Mouse (Mus musculus) heart, embryonic 10.5 days (tissue): ENCODE measurements at regions not wholly inside any gene's neighbourhood (a gene's known extent, or its start where the extent isn't known, plus 50 kb on each side); places are given as distances from the start of the nearest gene placed in this dataset.

Source experiments
- DNase-seq: peaks from one replicate; pipeline ENCODE4 v3.0.0-alpha.2; 2017; ENCODE audit warnings: low spot score
- H3K27ac ChIP-seq: fragments of 300-500 bp; sonication (generic); 2 replicates; pipeline ENCODE4 v1.5.1; 2016; ENCODE audit warnings: mild to moderate bottlenecking
- H3K27me3 ChIP-seq: fragments of 300-500 bp; sonication (generic); 2 replicates; pipeline ENCODE4 v1.6.1; 2016; ENCODE audit warnings: mild to moderate bottlenecking; ENCODE audit not compliant: poor library complexity, insufficient read depth, severe bottlenecking
- H3K36me3 ChIP-seq: fragments of 300-500 bp; sonication (generic); 2 replicates; pipeline ENCODE4 v1.6.1; 2016; ENCODE audit warnings: mild to moderate bottlenecking, moderate library complexity
- H3K4me1 ChIP-seq: fragments of 300-500 bp; sonication (generic); 2 replicates; pipeline ENCODE4 v1.6.1; 2016; ENCODE audit warnings: mild to moderate bottlenecking
- H3K4me3 ChIP-seq: fragments of 300-500 bp; sonication (generic); 2 replicates; pipeline ENCODE4 v1.5.1; 2016; ENCODE audit warnings: mild to moderate bottlenecking, moderate library complexity
- H3K9me3 ChIP-seq: fragments of 300-500 bp; sonication (generic); 2 replicates; pipeline ENCODE4 v1.6.1; 2016; ENCODE audit warnings: mild to moderate bottlenecking, moderate library complexity
- WGBS: fragments of 180-500 bp; shearing (Covaris S2); methylation state at CpG from one replicate; pipeline ENCODE4 v1.1.7; 2016; 5-methylcytosine and 5-hydroxymethylcytosine counted together

DNA sequence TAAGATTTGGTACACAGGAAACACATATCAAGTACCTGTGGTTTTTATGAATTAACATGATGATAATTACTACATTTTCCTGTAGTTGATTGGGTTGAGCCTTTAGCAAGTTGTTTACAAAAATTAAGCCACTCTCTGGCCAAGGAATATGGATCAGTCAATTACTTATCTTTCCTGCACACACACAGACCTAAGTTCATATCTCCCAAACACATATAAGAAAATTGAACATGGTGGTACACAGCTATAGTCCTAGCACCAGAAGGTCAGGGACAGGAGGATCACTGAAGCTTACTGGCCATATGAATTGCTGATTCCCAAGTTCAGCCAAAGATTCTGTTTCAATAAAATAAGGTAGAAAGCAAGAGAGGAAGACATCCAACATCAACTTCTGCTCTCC lies 183.7 kb downstream of the Dad1 start:
- H3K36me3 ChIP-seq = no peaks in the 10 kb centered on the region
- H3K4me3 ChIP-seq = no peak overlapping the region
- H3K4me1 ChIP-seq = peaks cover 24% of the 10 kb centered on the region
- no peak for DNase-seq
- H3K27ac ChIP-seq = no peak overlapping the region
- no peaks in the 10 kb centered on the region for H3K9me3 ChIP-seq
- no peaks in the 10 kb centered on the region for H3K27me3 ChIP-seq

DNA sequence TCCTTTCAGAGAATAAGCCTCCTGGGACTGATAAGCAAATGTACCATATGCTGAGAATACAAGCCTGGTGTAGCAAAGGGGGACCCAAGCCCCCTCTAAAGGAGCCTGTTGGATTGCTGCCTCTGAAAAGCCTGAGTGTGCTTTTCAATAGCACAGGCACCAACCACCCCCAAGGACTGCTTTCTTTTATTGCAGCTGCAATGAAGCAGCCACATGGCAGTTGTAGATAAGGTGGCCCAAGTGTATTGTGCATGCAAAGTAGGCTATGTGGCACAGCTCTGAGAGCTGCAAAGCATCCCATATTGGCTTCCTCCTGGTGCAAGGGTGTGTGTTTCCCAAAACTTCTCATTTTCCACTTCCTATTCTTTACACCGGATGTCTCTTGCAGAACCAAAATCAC lies 185.2 kb downstream of the Dad1 start:
- no peak overlapping the region for H3K4me3 ChIP-seq
- 83% methylated on average over 1 of the region's 1 CpGs for WGBS
- H3K9me3 ChIP-seq = no peaks in the 10 kb centered on the region
- no peak for DNase-seq
- peaks cover 29% of the 10 kb centered on the region for H3K4me1 ChIP-seq
- no peak overlapping the region for H3K27ac ChIP-seq
- H3K36me3 ChIP-seq = no peaks in the 10 kb centered on the region
- no peaks in the 10 kb centered on the region for H3K27me3 ChIP-seq

DNA sequence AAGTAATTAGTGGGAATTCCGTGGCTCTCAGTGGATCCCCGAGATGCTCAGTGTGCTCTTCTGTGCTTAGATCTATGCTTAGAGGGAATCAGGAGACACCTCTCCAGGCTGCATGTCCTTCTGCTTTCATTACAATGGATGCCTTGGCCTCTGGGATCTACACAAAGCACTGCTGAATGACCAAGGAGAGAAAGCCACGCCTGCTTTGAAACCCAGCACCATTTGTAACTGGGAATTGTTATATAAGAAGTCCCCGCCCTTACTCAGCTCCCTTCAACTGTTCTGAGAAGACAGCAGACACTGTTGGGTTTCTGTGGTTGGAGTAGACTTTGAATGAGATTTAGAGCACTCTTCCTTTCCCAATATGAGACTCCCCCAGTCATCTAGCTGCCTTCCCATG lies 188.4 kb downstream of the Dad1 start:
- Histone ChIP-seq H3K4me3 (no peak overlapping the region), H3K27ac (no peak overlapping the region), H3K27me3 (no peaks in the 10 kb centered on the region), H3K36me3 (no peaks in the 10 kb centered on the region), H3K9me3 (no peaks in the 10 kb centered on the region), H3K4me1 (peaks cover 17% of the 10 kb centered on the region; the same call in 1 of the 2 replicates)
- WGBS = 69% methylated on average over 4 of the region's 4 CpGs
- no peak for DNase-seq

DNA sequence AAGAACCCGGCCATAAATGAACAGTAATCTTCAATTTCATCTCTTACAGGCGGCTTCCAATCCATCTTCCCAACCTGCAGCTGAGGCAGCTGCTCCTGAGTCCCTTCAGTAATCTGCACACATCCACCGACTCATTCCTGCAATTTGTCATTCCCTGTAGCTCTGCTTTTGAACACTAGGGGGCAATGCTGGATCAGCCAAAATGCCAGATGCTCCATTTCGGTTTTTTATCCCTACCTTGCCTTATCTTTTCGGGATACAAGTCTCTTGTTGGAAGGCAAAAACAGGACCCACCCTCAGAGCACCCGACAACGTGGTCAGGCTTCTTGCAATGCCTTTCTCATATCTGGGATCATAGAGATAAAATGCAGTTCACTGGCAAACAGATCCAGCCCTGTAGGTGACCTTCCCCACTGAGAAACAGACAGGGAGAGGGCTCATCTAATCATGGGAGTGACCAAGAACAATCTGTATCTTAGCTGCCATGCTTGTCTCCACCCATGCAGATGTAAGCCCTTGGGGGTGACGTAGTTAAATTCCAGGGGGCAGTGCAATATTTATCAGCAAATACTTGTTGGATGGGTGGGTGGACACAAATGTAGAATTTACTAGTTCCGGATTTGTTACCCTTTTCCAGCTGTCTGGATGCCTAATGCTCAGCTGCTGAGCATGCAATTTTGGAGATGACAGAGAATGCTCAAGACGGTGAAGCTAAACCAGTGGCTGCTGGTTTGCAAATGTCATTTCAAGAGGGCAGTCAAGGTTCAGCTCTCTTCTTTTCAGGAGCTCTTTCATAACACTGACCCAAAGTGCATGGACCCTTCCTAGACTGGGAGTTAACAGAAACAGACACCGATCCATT lies 189.1 kb downstream of the Dad1 start:
- peak; percentile 81 for DNase-seq
- no peak overlapping the region for H3K27ac ChIP-seq
- peaks cover 20% of the 10 kb centered on the region; the same call in 1 of the 2 replicates for H3K4me1 ChIP-seq
- no peaks in the 10 kb centered on the region for H3K9me3 ChIP-seq
- H3K36me3 ChIP-seq = no peaks in the 10 kb centered on the region
- H3K4me3 ChIP-seq = peak overlapping the region; percentile 8; the same call in 1 of the 2 replicates
- H3K27me3 ChIP-seq = no peaks in the 10 kb centered on the region
- WGBS = 22% methylated on average over 11 of the region's 11 CpGs

DNA sequence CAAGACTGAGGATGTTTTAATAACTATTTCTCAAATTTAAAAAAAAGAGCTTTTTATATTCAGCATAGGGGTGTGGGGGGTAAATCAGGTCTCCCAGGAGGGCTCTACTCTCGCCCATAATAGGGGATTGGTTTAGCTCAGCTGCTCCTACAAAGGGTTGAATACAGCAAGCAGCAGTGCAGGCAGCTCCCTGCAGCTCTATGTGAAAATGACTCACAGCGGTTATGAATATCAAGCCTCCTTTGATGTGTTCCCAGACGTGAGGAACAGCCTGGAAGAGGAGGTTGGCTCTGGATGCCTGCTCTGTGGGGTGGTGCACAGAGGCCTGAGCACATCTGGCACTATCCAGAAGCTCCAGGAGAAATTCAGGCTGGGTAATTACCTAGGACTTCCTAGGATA lies 192.3 kb downstream of the Dad1 start:
- no peak overlapping the region for H3K27ac ChIP-seq
- H3K27me3 ChIP-seq = 0 out of 2 replicates have a peak, but pooled peaks cover 5% of the 10 kb centered on the region
- H3K4me1 ChIP-seq = peaks cover 20% of the 10 kb centered on the region; the same call in 1 of the 2 replicates
- no peak for DNase-seq
- no peaks in the 10 kb centered on the region for H3K36me3 ChIP-seq
- WGBS = 44% methylated on average over 3 of the region's 3 CpGs
- H3K4me3 ChIP-seq = no peak overlapping the region
- no peaks in the 10 kb centered on the region for H3K9me3 ChIP-seq

DNA sequence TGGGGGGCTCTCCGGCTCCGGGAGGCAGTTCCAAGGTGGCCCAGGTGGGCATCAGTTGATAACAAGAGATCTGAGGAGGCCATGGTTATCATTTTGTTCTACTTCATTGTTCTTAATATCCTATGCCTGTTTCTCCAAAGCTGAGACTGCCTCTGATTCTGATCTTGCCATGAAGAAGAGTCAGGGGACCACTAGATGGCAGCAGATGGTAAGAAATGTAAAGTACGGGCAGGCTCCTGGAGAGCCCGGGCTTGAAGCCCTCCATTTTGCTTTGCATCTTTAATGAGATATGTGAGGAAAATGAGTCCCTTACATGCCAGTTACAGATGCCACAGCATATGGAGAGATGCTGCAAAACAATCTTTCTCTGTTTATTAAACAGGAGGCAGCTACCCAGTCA lies 194.1 kb downstream of the Dad1 start:
- Histone ChIP-seq H3K27ac (no peak overlapping the region), H3K27me3 (0 out of 2 replicates have a peak, but pooled peaks cover 5% of the 10 kb centered on the region), H3K9me3 (no peaks in the 10 kb centered on the region), H3K4me1 (peaks cover 16% of the 10 kb centered on the region; the same call in 1 of the 2 replicates), H3K36me3 (no peaks in the 10 kb centered on the region), H3K4me3 (no peak overlapping the region)
- DNase-seq = no peak
- WGBS = 22% methylated on average over 4 of the region's 4 CpGs

DNA sequence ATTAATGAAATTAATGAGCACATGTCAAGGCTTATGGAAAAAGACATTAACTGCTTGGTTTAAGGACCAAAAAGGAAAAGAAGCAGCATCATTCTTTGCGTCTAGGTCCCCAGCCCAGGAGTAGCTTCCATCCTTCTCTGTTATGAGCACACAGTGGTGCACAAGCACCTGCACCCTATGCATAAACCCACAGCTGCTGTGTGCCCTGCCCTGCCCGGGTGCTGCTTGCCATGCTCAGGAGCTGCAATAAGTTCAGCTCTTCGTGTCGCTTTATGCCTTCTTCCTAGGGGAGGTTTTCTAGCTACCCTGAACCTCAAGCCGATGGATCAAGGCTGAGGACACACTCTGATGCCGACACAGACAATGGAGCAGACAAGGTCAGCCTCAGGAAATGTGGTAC lies 194.8 kb downstream of the Dad1 start:
- no peak for DNase-seq
- WGBS = 84% methylated on average over 6 of the region's 6 CpGs

DNA sequence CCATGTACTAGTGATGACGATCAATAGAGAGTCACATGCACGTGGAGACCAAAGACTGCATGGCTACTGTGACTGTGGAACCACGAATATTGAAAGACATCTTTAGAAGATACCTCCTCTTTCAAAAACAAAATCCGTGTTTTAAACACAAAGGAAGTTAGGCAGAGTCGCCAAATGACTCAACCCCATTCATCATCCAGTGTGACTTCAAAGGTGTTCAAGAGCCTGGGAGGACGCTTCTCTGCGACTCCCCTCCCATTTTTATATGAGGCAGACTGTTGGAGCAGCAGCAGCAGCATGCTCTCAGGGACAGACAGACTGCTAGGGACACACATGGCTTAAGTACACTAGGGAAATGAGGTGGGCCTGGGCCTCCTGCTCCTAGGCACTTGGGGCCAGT lies 197.2 kb downstream of the Dad1 start:
- Histone ChIP-seq H3K4me3 (no peak overlapping the region), H3K27me3 (0 out of 2 replicates have a peak, but pooled peaks cover 5% of the 10 kb centered on the region), H3K9me3 (no peaks in the 10 kb centered on the region), H3K27ac (no peak overlapping the region), H3K36me3 (no peaks in the 10 kb centered on the region), H3K4me1 (peaks cover 6% of the 10 kb centered on the region; the same call in 1 of the 2 replicates)
- DNase-seq = no peak
- 73% methylated on average over 7 of the region's 7 CpGs for WGBS

More for the DNA sequence above, 194.8 kb downstream of the Dad1 start:
- Histone ChIP-seq H3K36me3 (no peaks in the 10 kb centered on the region), H3K27me3 (0 out of 2 replicates have a peak, but pooled peaks cover 5% of the 10 kb centered on the region), H3K27ac (no peak overlapping the region), H3K4me3 (no peak overlapping the region), H3K4me1 (peaks cover 10% of the 10 kb centered on the region; the same call in 1 of the 2 replicates), H3K9me3 (no peaks in the 10 kb centered on the region)

DNA sequence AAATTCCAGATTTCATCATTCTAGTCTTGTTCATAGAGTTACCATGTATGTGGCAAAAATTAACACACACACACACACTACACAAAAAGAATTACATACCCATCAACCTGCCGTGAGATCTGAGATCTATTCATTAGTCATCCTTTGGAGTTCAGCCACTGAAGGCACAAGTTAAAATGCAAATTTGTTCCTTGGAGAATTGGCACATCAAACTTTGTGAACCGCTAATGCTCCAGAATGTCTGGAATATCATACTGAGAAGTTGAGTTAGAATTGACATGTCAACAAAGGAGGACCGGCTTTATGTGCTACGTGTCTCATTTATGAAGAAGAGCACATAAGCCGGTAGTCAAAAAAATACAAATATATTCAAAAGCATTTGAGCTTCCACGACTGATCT lies 198.5 kb downstream of the Dad1 start:
- WGBS = 88% methylated on average over 6 of the region's 6 CpGs
- Histone ChIP-seq H3K27me3 (0 out of 2 replicates have a peak, but pooled peaks cover 5% of the 10 kb centered on the region), H3K27ac (no peak overlapping the region), H3K4me3 (no peak overlapping the region), H3K36me3 (no peaks in the 10 kb centered on the region), H3K4me1 (peaks cover 3% of the 10 kb centered on the region; the same call in 1 of the 2 replicates), H3K9me3 (no peaks in the 10 kb centered on the region)
- no peak for DNase-seq

DNA sequence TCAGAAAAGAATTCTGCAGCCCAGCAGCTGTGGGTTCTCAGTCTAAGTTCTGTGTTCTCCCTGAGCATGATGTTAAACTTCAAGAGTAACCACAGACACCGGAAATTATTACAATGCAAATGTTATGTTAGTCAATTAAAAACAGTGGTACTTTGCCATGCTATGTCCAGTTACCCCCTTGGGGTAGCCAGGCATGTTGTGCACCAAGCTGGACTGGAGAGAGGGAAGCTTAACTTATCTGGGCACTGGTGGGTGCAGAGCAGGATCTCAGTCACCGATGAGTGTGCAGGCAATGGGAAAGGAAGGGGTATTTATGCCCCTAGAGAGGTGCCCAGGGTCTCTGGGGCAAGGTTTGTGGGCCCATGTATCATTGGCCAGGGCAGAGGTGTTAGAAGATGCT lies 211.6 kb downstream of the Dad1 start:
- no peak for DNase-seq
- H3K27me3 ChIP-seq = no peaks in the 10 kb centered on the region
- H3K9me3 ChIP-seq = no peaks in the 10 kb centered on the region
- H3K36me3 ChIP-seq = no peaks in the 10 kb centered on the region
- no peak overlapping the region for H3K27ac ChIP-seq
- 85% methylated on average over 2 of the region's 2 CpGs for WGBS
- no peak overlapping the region for H3K4me3 ChIP-seq
- H3K4me1 ChIP-seq = no peaks in the 10 kb centered on the region

DNA sequence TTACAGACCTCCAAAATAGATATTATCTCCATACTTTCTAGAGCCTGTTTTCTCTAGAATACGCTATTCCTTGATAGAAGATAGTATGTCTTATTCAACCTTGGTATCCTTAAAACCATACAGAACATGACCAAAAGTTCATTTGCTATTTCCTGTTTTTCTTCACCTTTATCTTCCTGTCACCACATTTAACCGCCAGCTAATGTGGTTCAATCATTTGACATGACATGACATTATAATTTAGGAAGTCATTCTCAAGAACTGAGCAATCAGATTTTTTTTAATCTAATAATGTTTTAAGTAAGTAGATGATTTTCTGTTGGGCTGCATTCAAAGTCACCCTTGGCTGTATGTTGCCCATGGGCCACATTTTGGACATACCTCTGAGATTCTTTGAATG lies 213.3 kb downstream of the Dad1 start:
- H3K27me3 ChIP-seq = no peaks in the 10 kb centered on the region
- no peaks in the 10 kb centered on the region for H3K9me3 ChIP-seq
- 63% methylated on average over 2 of the region's 2 CpGs for WGBS
- H3K4me1 ChIP-seq = no peaks in the 10 kb centered on the region
- DNase-seq = no peak
- no peak overlapping the region for H3K4me3 ChIP-seq
- H3K27ac ChIP-seq = no peak overlapping the region
- no peaks in the 10 kb centered on the region for H3K36me3 ChIP-seq

DNA sequence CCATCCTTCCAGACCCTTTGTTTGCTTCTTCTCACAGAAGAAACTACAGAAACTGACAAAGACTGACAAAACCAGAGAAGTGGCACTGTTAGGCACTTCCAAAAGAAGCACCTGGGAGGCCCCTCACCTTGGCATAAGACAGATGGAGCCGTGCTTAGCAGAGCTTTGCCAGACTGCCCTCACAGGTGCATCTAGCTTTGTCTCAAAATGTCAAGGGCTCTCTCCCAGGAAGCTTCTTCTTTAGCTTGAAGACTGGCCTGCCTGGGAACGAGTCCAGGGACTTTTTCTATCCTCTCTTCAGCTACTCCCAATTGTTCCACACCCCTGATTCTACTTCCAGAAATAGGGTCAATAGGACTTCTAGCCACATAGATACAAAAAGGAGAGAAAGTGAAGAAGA lies 219.4 kb downstream of the Dad1 start:
- no peaks in the 10 kb centered on the region for H3K27me3 ChIP-seq
- WGBS = 71% methylated on average over 2 of the region's 2 CpGs

DNA sequence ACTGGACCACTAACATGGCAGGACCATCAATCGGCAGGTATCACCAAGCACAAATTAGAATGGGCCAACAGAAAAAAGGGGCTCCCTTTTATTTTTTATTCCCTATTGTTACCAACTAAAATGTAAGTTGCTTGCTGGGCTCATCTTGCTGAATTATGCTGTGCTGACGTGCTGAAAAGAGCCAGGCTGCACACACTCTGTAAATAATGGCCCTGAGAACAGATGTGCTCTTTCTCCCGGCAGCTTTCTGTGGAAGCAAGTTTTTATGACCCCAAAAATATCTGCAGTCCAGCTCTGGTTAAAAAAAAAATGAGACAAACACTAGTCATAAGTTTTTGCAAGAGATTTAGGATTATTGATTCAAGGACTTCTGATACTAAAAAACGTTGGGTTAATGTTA lies 230.4 kb downstream of the Dad1 start:
- DNase-seq = no peak
- H3K27me3 ChIP-seq = no peaks in the 10 kb centered on the region
- no peaks in the 10 kb centered on the region for H3K36me3 ChIP-seq
- 73% methylated on average over 4 of the region's 4 CpGs for WGBS
- no peaks in the 10 kb centered on the region for H3K4me1 ChIP-seq
- H3K27ac ChIP-seq = no peak overlapping the region
- no peak overlapping the region for H3K4me3 ChIP-seq
- no peaks in the 10 kb centered on the region for H3K9me3 ChIP-seq

More for the DNA sequence above, 219.4 kb downstream of the Dad1 start:
- Histone ChIP-seq H3K27ac (no peak overlapping the region), H3K4me1 (no peaks in the 10 kb centered on the region), H3K9me3 (no peaks in the 10 kb centered on the region), H3K4me3 (no peak overlapping the region), H3K36me3 (no peaks in the 10 kb centered on the region)
- no peak for DNase-seq
